Mouse (Mus musculus): ENCODE results near the gene Cldn7.
"Not testable (repeated sequence)": the region's sequence is repeated elsewhere in the genome, so short reads cannot be mapped to it uniquely, and the experiment has no call there.

The Cldn7 gene

GRCm38 (mm10) chr11:70015677-70016076 is 51.1 kb downstream of the Cldn7 start:
- DNase-seq (ENCODE audit: low spot score): no peak

GRCm38 (mm10) chr11:70016177-70016576 is 51.6 kb downstream of the Cldn7 start:
- DNase-seq (ENCODE audit: low spot score): not testable (repeated sequence)

GRCm38 (mm10) chr11:70016669-70017068 is 52.1 kb downstream of the Cldn7 start, which contains the start of gene Dlg4:
TSS of gene Dlg4 (plus strand) at chr11:70016942.
- DNase-seq (ENCODE audit: low spot score): no peak

DNA sequence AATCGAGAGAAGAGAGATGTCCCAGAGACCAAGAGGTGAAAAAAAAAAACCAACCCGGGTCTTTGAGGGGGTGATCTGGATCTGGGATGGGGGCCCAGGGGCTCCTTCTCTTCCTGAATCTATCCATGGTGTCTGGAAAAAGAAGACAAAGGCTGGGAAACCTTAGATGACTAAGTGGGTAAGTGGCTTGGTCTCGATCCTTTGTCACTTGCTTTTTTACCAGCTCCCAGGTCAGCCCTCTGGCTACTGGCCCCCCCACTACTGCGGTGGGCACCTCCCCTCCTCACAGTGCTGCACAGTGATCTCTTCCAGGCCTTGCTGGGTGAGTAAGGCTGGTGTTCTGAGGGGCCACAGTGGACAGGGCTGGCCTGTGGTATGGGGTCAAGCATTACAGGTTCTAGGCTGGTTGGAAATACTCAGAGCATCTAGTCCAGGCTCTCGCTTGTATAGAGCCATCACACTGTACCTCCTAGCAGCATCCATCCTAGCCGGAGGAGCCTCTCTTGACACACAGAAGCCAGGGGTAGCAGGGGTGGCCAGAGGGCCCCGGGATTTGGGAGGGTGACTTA is 52.7 kb downstream of the Cldn7 start:
- no peak for DNase-seq (ENCODE audit: low spot score)
